Mouse (Mus musculus) G1E (cell line): Measurements from ENCODE around the gene Ascc1. TPM values are rescaled to one million over a fixed set of nuclear protein-coding genes. Genes with fewer than 3 reads are reported as not detected.

Source experiments
- ATAC-seq: 2 replicates; pipeline ENCODE4 v1.8.0; 2016; ENCODE audit warnings: mild to moderate bottlenecking; ENCODE audit not compliant: insufficient number of reproducible peaks, poor library complexity, low FRiP score, severe bottlenecking; ENCODE audit errors: extremely low read depth
- DNase-seq: peaks from one replicate; pipeline ENCODE4 v3.0.0; 2012; ENCODE audit warnings: low spot score
- H3K27me3 ChIP-seq: 2 replicates; pipeline ENCODE4 v1.6.1; 2012; ENCODE audit warnings: mild to moderate bottlenecking, low read length, inconsistent platforms; ENCODE audit not compliant: insufficient read depth
- H3K36me3 ChIP-seq: replicated peaks from 2 replicates; pipeline ENCODE3; 2012; ENCODE audit warnings: mild to moderate bottlenecking, inconsistent platforms
- H3K4me1 ChIP-seq: 2 replicates; pipeline ENCODE4 v1.6.1; 2012; ENCODE audit warnings: low read depth, low read length, inconsistent platforms, mixed read lengths; ENCODE audit not compliant: insufficient read depth
- H3K4me3 ChIP-seq: 2 replicates; pipeline ENCODE4 v1.5.1; 2012; ENCODE audit warnings: low read depth, mild to moderate bottlenecking, inconsistent platforms, low read length, moderate library complexity, mixed read lengths
- H3K9me3 ChIP-seq: replicated peaks from 2 replicates; pipeline ENCODE4 v1.6.1; 2012; ENCODE audit warnings: inconsistent platforms
- CTCF ChIP-seq: IDR thresholded peaks from 2 replicates; pipeline ENCODE4 v1.5.1; 2012; ENCODE audit warnings: low read depth, low read length, inconsistent platforms, mixed read lengths
- GATA1 ChIP-seq: IDR thresholded peaks from 2 replicates; pipeline ENCODE4 v1.6.1; 2012; ENCODE audit warnings: borderline replicate concordance, low read length, inconsistent platforms, mixed read lengths
- GATA2 ChIP-seq: IDR thresholded peaks from 2 replicates; pipeline ENCODE4 v1.6.1; 2012; ENCODE audit warnings: low read depth, low read length, inconsistent platforms, borderline replicate concordance
- POLR2AphosphoS5 ChIP-seq: IDR thresholded peaks from 2 replicates; pipeline ENCODE4 v1.6.1; 2012; ENCODE audit warnings: low read depth, low read length, inconsistent platforms; ENCODE audit not compliant: insufficient replicate concordance
- TAL1 ChIP-seq: conservative IDR thresholded peaks from 2 replicates; pipeline ENCODE4 v1.6.1; 2012; ENCODE audit warnings: low read depth, low read length, inconsistent platforms, mixed read lengths
- polyA plus RNA-seq: library from polyadenylated mRNA; stranded (reverse); fragments of >175 nt; gene quantifications from 2 replicates; pipeline ENCODE4 v1.2.3, GENCODE M21; 2012
- total RNA-seq, 2 experiments: library from RNA; stranded (forward) in 1 of 2; stranded (reverse) in 1 of 2; fragments of 200-1000 nt in 1 of 2; fragments of >200 nt in 1 of 2; fragmentation: Nextera tagmentation in 1 of 2; gene quantifications; 2 replicates each; pipeline ENCODE4 v1.2.3; 2014 to 2017

Gene Ascc1
- total and polyA plus RNA-seq, 3 experiments, result 19.3 to 22.6 (median 19.7) TPM

DNA sequence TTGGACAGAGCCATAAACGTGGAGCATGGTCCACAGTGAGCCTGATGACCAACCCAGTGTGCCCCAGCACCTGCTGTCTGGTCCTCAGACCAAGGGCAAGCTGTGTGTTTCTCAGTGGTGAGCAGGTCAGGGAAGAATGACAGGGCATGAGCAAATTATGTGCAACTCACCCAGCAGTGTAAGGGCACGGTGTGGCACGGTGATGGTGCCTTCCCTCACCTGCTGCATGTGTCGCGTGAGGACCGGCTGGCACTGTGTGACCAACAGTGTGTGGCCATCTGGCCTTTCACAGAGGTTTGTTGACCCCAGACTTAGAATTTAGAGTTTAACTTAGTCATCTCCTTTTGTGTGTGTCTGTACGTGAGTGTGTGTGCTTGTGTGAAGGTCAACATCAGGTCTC lies 74.6 kb downstream of the Ascc1 start:
- no peak for TF ChIP-seq CTCF
- TF ChIP-seq POLR2AphosphoS5, result no peak
- no peak for TF ChIP-seq TAL1
- no peak for TF ChIP-seq GATA2
- no peak for TF ChIP-seq GATA1
- DNase-seq (no peak), ATAC-seq (no peak)
- Histone ChIP-seq H3K4me1 (peaks cover 40% of the 10 kb centered on the region), H3K27me3 (no peaks in the 10 kb centered on the region), H3K4me3 (no peak overlapping the region; the same call in 1 of the 2 replicates), H3K36me3 (peaks cover 5% of the 10 kb centered on the region), H3K9me3 (no peaks in the 10 kb centered on the region)

- Histone ChIP-seq H3K4me1 (peaks cover 40% of the 10 kb centered on the region), H3K9me3 (no peaks in the 10 kb centered on the region), H3K36me3 (peaks cover 5% of the 10 kb centered on the region), H3K27me3 (no peaks in the 10 kb centered on the region), H3K4me3 (no peak overlapping the region; the same call in 1 of the 2 replicates)
- ATAC-seq (no peak), DNase-seq (no peak)
- TF ChIP-seq GATA2, result no peak
- TF ChIP-seq POLR2AphosphoS5, result no peak
- no peak for TF ChIP-seq CTCF
- no peak for TF ChIP-seq TAL1
- TF ChIP-seq GATA1, result no peak
Measured at GRCm38 (mm10) chr10:60077736-60078560, 75.3 kb downstream of the Ascc1 start.

- no peak for TF ChIP-seq CTCF
- peak; percentile 68 for TF ChIP-seq TAL1
- Histone ChIP-seq H3K27me3 (no peaks in the 10 kb centered on the region), H3K4me1 (peaks cover 40% of the 10 kb centered on the region), H3K9me3 (no peaks in the 10 kb centered on the region), H3K4me3 (no peak overlapping the region; the same call in 1 of the 2 replicates), H3K36me3 (peaks cover 5% of the 10 kb centered on the region)
- ATAC-seq (peak; percentile 80), DNase-seq (peak; percentile 28)
Measured at GRCm38 (mm10) chr10:60078561-60078917, 75.9 kb downstream of the Ascc1 start.

- Histone ChIP-seq H3K4me1 (peaks cover 40% of the 10 kb centered on the region), H3K4me3 (no peak overlapping the region; the same call in 1 of the 2 replicates), H3K9me3 (no peaks in the 10 kb centered on the region), H3K27me3 (no peaks in the 10 kb centered on the region), H3K36me3 (peaks cover 8% of the 10 kb centered on the region)
- TF ChIP-seq GATA1 (no peak), POLR2AphosphoS5 (no peak), CTCF (no peak), TAL1 (no peak), GATA2 (no peak)
- ATAC-seq (no peak; the same call in 1 of the 2 replicates), DNase-seq (peak; percentile 9)
Measured at GRCm38 (mm10) chr10:60080171-60080570, 77.6 kb downstream of the Ascc1 start.

DNA sequence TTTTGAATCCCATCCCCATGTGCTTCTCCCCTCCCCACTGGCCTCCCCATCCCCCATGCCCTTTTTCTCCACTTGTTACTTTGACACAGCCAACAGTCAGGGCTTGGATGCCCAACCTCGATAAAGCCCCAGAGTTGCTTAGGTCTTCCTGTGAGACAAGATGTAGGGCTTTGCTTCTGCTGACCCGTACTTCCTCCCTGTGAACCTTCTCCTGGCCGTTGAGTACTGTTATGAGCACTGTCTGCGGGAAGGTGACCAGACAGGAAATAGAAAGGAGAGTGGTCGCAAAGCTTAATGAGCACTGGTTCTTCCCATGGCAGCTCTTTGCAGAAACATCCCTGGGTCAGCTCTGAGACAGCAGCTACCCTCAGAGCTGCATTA lies 78.0 kb downstream of the Ascc1 start:
- no peak overlapping the region for H3K4me3 ChIP-seq

DNA sequence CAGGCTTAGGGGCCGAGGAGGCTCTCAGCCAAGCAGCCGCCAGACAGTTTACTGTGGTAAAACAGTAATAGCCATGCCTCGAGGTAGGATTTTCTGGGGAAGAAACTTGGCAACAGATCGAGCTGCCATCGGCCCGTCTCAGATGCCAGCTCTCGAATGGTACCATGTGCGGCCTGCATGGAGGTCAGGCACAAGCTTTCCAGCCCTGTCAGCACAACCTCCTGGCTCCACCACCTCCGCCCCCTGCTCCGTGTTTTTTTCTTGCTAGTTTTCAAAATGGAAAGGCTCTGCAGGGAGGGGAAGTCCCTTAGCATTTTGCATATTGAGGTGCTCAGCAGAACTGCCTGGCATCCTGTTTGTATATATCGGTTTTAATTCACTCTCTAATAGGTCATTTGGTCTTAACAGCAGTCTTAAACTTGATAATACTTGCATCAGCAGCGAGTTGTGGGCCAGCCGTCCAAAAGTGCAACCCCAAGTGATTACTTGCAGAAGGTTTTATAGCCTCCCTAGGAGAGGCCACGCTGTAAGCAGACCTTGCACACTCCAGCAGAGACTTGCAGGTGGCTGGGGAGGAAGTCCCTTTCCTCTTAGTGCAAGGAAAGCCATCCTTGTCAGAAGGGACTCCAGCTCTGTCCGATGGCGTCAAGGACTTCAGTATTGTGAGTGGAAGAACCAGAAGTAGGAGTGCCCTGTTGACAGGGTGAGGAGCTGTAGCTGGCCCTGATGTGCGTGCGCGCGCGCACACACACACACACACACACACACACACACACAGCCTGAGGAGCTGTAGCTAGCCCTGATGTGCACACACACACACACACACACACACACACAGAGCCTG lies 78.6 kb downstream of the Ascc1 start:
- no peak for DNase-seq
- Histone ChIP-seq H3K4me1 (peaks cover 36% of the 10 kb centered on the region), H3K9me3 (no peaks in the 10 kb centered on the region), H3K36me3 (peaks cover 12% of the 10 kb centered on the region), H3K4me3 (no peak overlapping the region), H3K27me3 (no peaks in the 10 kb centered on the region)
- TF ChIP-seq CTCF (no peak), TAL1 (no peak)
- ATAC-seq, result no peak

More for the DNA sequence above, 78.0 kb downstream of the Ascc1 start:
- H3K4me1 ChIP-seq, result peaks cover 36% of the 10 kb centered on the region
- no peak for TF ChIP-seq POLR2AphosphoS5
- no peak for TF ChIP-seq GATA1
- no peak for TF ChIP-seq TAL1
- TF ChIP-seq CTCF, result no peak
- no peak for TF ChIP-seq GATA2
- DNase-seq, result no peak
- no peaks in the 10 kb centered on the region for H3K27me3 ChIP-seq
- no peak for ATAC-seq
- H3K36me3 ChIP-seq, result peaks cover 8% of the 10 kb centered on the region
- H3K9me3 ChIP-seq, result no peaks in the 10 kb centered on the region
